Mouse (Mus musculus): Measurements from ENCODE around the gene Eif4g1. TPM values are rescaled to one million over a fixed set of nuclear protein-coding genes. Genes with fewer than 3 reads are reported as not detected.
A peak's percentile ranks its signal among the peaks of the same experiment; 100 is the strongest.

Gene Eif4g1
- polyA plus RNA-seq, 1 experiment: 232 TPM

- Histone ChIP-seq H3K27me3 (ENCODE audit: control insufficient read depth, insufficient read depth, insufficient read length) (no peaks in the 10 kb centered on the region), H3ac (ENCODE audit: control insufficient read depth, insufficient read length) (no peak overlapping the region), H3K4me2 (ENCODE audit: low read depth) (no peak overlapping the region), H3K79me2 (ENCODE audit: control insufficient read depth, insufficient read depth) (no peaks in the 10 kb centered on the region), H3K36me3 (ENCODE audit: control insufficient read depth, insufficient read depth) (no peaks in the 10 kb centered on the region), H3K4me3 (no peak overlapping the region)
- TF ChIP-seq USF1 (IDR thresholded peaks at IDR 0.05; ENCODE audit: low read depth) (no peak), MYOD1 (IDR thresholded peaks at IDR 0.05; ENCODE audit: control insufficient read depth in 1 of 3, insufficient read length in 2 of 3, low read depth in 2 of 3) (no peak), REST (IDR thresholded peaks at IDR 0.05; ENCODE audit: insufficient read depth, insufficient read length) (no peak), SRF (IDR thresholded peaks at IDR 0.05; ENCODE audit: control insufficient read depth, insufficient read length, low read depth) (no peak), TCF3 (IDR thresholded peaks at IDR 0.05; ENCODE audit: insufficient read length, low read depth) (no peak), E2F4 (IDR thresholded peaks at IDR 0.05; ENCODE audit: insufficient read depth) (no peak)
Observed at GRCm38 (mm10) chr16:20700036-20700435, 31.9 kb downstream of the Eif4g1 start.

DNA sequence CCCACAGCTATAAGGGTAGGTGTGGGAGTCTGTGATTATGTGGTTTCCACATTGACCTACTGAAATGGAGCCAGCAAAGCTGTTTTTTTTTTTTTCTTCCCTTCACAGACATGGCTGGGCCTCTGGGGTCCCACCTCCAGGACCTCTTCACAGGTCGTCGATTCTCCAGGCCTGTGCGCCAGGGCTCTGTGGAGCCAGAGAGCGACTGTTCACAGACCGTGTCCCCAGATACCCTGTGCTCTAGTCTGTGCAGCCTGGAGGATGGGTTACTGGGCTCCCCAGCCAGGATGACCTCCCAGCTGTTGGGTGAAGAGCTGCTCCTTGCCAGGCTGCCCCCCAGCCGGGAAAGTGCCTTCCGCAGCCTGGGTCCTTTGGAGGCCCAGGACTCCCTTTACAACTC, 33.2 kb downstream of the Eif4g1 start:
- Histone ChIP-seq H3K36me3 (ENCODE audit: control insufficient read depth, insufficient read depth) (no peaks in the 10 kb centered on the region), H3K79me2 (ENCODE audit: control insufficient read depth, insufficient read depth) (no peaks in the 10 kb centered on the region), H3K4me3 (no peak overlapping the region), H3K27me3 (ENCODE audit: control insufficient read depth, insufficient read depth, insufficient read length) (no peaks in the 10 kb centered on the region), H3ac (ENCODE audit: control insufficient read depth, insufficient read length) (no peak overlapping the region), H3K4me2 (ENCODE audit: low read depth) (no peak overlapping the region)
- TF ChIP-seq POLR2AphosphoS2 (IDR thresholded peaks at IDR 0.05; ENCODE audit: insufficient read length, low read depth) (no peak), TCF12 (IDR thresholded peaks at IDR 0.05; ENCODE audit: insufficient read depth, poor library complexity, severe bottlenecking) (no peak), MAX (IDR thresholded peaks at IDR 0.05; ENCODE audit: low read depth) (no peak), TCF3 (IDR thresholded peaks at IDR 0.05; ENCODE audit: insufficient read length, low read depth) (no peak), MYOG (IDR thresholded peaks at IDR 0.05; ENCODE audit: control insufficient read depth in 1 of 3, insufficient read depth in 1 of 3, insufficient read length in 2 of 3, low read depth in 2 of 3) (no peak), CEBPB (IDR thresholded peaks at IDR 0.05; ENCODE audit: insufficient read depth, poor library complexity, severe bottlenecking) (no peak), MYOD1 (IDR thresholded peaks at IDR 0.05; ENCODE audit: control insufficient read depth in 1 of 3, insufficient read length in 2 of 3, low read depth in 2 of 3) (no peak), POLR2A (IDR thresholded peaks at IDR 0.05; ENCODE audit: insufficient read length, low read depth) (no peak), SRF (IDR thresholded peaks at IDR 0.05; ENCODE audit: control insufficient read depth, insufficient read length, low read depth) (no peak), E2F4 (IDR thresholded peaks at IDR 0.05; ENCODE audit: insufficient read depth) (no peak), USF1 (IDR thresholded peaks at IDR 0.05; ENCODE audit: low read depth) (no peak), REST (IDR thresholded peaks at IDR 0.05; ENCODE audit: insufficient read depth, insufficient read length) (no peak)

DNA sequence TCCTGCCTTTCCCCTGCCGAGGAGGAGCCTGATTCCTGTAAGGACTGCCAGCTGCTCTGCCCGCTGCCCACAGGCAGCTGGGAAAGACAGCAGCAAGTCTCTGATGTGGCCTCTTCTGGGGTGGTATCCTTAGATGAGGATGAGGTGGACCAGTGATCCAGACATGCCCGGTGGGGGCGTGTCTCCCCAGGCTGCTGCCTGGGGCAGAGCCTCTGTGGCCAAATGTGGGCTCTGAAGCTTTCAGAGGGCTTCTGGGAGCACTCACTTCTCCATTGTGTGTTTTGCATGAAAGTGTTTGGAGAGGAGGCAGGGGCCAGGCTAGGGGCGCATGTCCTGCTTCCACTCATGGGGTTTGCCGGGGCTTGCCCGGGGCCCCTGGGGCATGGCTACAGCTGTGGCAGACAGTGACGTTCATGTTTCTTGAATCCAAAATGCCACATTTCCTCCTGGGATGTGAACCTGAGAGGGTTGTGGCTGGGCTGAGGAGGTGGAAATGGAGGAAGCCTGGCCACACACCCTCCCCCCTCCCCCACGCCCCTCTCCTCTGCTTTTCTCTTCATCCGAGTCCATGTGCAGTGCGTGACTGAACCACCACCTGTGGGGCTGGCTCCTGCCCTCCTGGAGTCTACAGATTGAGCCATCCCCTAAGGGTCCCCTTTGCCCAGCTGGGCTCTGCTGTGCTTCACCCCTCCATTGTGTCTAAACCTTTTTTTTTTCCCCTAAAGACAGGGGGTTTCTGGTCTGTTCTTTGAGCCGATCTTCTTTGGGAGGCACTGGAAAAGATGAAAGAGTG, 33.8 kb downstream of the Eif4g1 start:
- TF ChIP-seq TCF12 (IDR thresholded peaks at IDR 0.05; ENCODE audit: insufficient read depth, poor library complexity, severe bottlenecking) (peak; percentile 47), TCF3 (IDR thresholded peaks at IDR 0.05; ENCODE audit: insufficient read length, low read depth) (peak; percentile 24), CEBPB (IDR thresholded peaks at IDR 0.05; ENCODE audit: insufficient read depth, poor library complexity, severe bottlenecking) (no peak), MYOD1 (IDR thresholded peaks at IDR 0.05; ENCODE audit: control insufficient read depth in 1 of 3, insufficient read length in 2 of 3, low read depth in 2 of 3) (peak in 2 of 3 experiments; percentile 83 to 87), SRF (IDR thresholded peaks at IDR 0.05; ENCODE audit: control insufficient read depth, insufficient read length, low read depth) (no peak), MAX (IDR thresholded peaks at IDR 0.05; ENCODE audit: low read depth) (no peak), REST (IDR thresholded peaks at IDR 0.05; ENCODE audit: insufficient read depth, insufficient read length) (no peak), E2F4 (IDR thresholded peaks at IDR 0.05; ENCODE audit: insufficient read depth) (no peak), USF1 (IDR thresholded peaks at IDR 0.05; ENCODE audit: low read depth) (no peak), MYOG (IDR thresholded peaks at IDR 0.05; ENCODE audit: control insufficient read depth in 1 of 3, insufficient read depth in 1 of 3, insufficient read length in 2 of 3, low read depth in 2 of 3) (peak; percentile 63 to 95 (median 79))
- Histone ChIP-seq H3K36me3 (ENCODE audit: control insufficient read depth, insufficient read depth) (no peaks in the 10 kb centered on the region), H3K79me2 (ENCODE audit: control insufficient read depth, insufficient read depth) (no peaks in the 10 kb centered on the region), H3K4me3 (no peak overlapping the region), H3ac (ENCODE audit: control insufficient read depth, insufficient read length) (no peak overlapping the region), H3K27me3 (ENCODE audit: control insufficient read depth, insufficient read depth, insufficient read length) (no peaks in the 10 kb centered on the region), H3K4me2 (ENCODE audit: low read depth) (no peak overlapping the region)

DNA sequence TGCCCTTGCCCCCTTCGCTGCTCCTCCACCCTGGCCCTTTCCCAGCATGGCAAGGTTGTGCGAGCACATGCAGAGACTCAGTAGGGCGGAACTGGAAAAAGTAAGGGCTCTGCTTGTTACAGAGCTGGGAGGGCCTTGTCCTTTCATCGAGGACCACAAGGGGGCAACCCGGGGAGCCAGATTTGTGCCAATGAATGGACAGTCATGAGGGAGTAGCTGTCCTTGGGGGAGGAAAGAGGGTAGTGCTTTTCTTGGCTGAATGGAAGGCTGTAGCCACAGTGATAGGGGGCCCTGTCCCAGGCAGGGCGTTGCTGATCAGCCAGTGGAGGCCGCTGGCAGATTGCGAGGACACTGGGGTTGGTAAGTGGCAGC, 34.4 kb downstream of the Eif4g1 start:
- no peak overlapping the region for H3K4me3 ChIP-seq
- H3K4me2 ChIP-seq (ENCODE audit: low read depth): no peak overlapping the region
- no peaks in the 10 kb centered on the region for H3K36me3 ChIP-seq (ENCODE audit: control insufficient read depth, insufficient read depth)
- no peaks in the 10 kb centered on the region for H3K27me3 ChIP-seq (ENCODE audit: control insufficient read depth, insufficient read depth, insufficient read length)
- H3K79me2 ChIP-seq (ENCODE audit: control insufficient read depth, insufficient read depth): no peaks in the 10 kb centered on the region
- no peak overlapping the region for H3ac ChIP-seq (ENCODE audit: control insufficient read depth, insufficient read length)
- TF ChIP-seq E2F4 (IDR thresholded peaks at IDR 0.05; ENCODE audit: insufficient read depth): no peak
- TF ChIP-seq TCF3 (IDR thresholded peaks at IDR 0.05; ENCODE audit: insufficient read length, low read depth): no peak
- no peak for TF ChIP-seq REST (IDR thresholded peaks at IDR 0.05; ENCODE audit: insufficient read depth, insufficient read length)
- no peak for TF ChIP-seq MYOG (IDR thresholded peaks at IDR 0.05; ENCODE audit: control insufficient read depth in 1 of 3, insufficient read depth in 1 of 3, insufficient read length in 2 of 3, low read depth in 2 of 3)
- TF ChIP-seq POLR2A (IDR thresholded peaks at IDR 0.05; ENCODE audit: insufficient read length, low read depth): no peak
- no peak for TF ChIP-seq SRF (IDR thresholded peaks at IDR 0.05; ENCODE audit: control insufficient read depth, insufficient read length, low read depth)

GRCm38 (mm10) chr16:20703071-20703470, 35.0 kb downstream of the Eif4g1 start:
- no peak overlapping the region for H3ac ChIP-seq (ENCODE audit: control insufficient read depth, insufficient read length)
- H3K36me3 ChIP-seq (ENCODE audit: control insufficient read depth, insufficient read depth): no peaks in the 10 kb centered on the region
- no peaks in the 10 kb centered on the region for H3K79me2 ChIP-seq (ENCODE audit: control insufficient read depth, insufficient read depth)
- H3K4me2 ChIP-seq (ENCODE audit: low read depth): no peak overlapping the region
- H3K27me3 ChIP-seq (ENCODE audit: control insufficient read depth, insufficient read depth, insufficient read length): no peaks in the 10 kb centered on the region
- no peak overlapping the region for H3K4me3 ChIP-seq
- TF ChIP-seq POLR2AphosphoS2 (IDR thresholded peaks at IDR 0.05; ENCODE audit: insufficient read length, low read depth): no peak
- TF ChIP-seq CEBPB (IDR thresholded peaks at IDR 0.05; ENCODE audit: insufficient read depth, poor library complexity, severe bottlenecking): no peak
- TF ChIP-seq POLR2A (IDR thresholded peaks at IDR 0.05; ENCODE audit: insufficient read length, low read depth): no peak
- TF ChIP-seq USF1 (IDR thresholded peaks at IDR 0.05; ENCODE audit: low read depth): no peak
- TF ChIP-seq SRF (IDR thresholded peaks at IDR 0.05; ENCODE audit: control insufficient read depth, insufficient read length, low read depth): no peak
- no peak for TF ChIP-seq TCF3 (IDR thresholded peaks at IDR 0.05; ENCODE audit: insufficient read length, low read depth)
- TF ChIP-seq E2F4 (IDR thresholded peaks at IDR 0.05; ENCODE audit: insufficient read depth): no peak
- TF ChIP-seq REST (IDR thresholded peaks at IDR 0.05; ENCODE audit: insufficient read depth, insufficient read length): no peak
- TF ChIP-seq TCF12 (IDR thresholded peaks at IDR 0.05; ENCODE audit: insufficient read depth, poor library complexity, severe bottlenecking): no peak
- TF ChIP-seq MYOG (IDR thresholded peaks at IDR 0.05; ENCODE audit: control insufficient read depth in 1 of 3, insufficient read depth in 1 of 3, insufficient read length in 2 of 3, low read depth in 2 of 3): no peak
- TF ChIP-seq MAX (IDR thresholded peaks at IDR 0.05; ENCODE audit: low read depth): no peak
- TF ChIP-seq MYOD1 (IDR thresholded peaks at IDR 0.05; ENCODE audit: control insufficient read depth in 1 of 3, insufficient read length in 2 of 3, low read depth in 2 of 3): no peak

Measured in myocyte (in vitro differentiated cells).